Mouse (Mus musculus) CH12.LX (cell line): ENCODE data around the gene Exoc3l2. TPM values are rescaled to one million over a fixed set of nuclear protein-coding genes. Genes with fewer than 3 reads are reported as not detected.

Experiments used
- DNase-seq: peaks from one replicate; pipeline ENCODE4 v3.0.0-alpha.2; 2013; ENCODE audit errors: extremely low read depth
- H3K27ac ChIP-seq: 2 replicates; pipeline ENCODE4 v1.5.1; 2012; ENCODE audit warnings: low read depth, mild to moderate bottlenecking, control low read depth, moderate library complexity; ENCODE audit not compliant: insufficient read depth
- H3K27me3 ChIP-seq: replicated peaks from 2 replicates; pipeline ENCODE3; 2012; ENCODE audit warnings: inconsistent platforms
- H3K36me3 ChIP-seq, 2 experiments: replicated peaks in 1 of 2; 2 replicates each; pipeline versions ENCODE3 to v1.6.1; 2012; ENCODE audit warnings: inconsistent platforms in 1 of 2, low read length in 1 of 2, mild to moderate bottlenecking in 1 of 2, mixed read lengths in 1 of 2, moderate library complexity in 1 of 2; ENCODE audit not compliant: control insufficient read depth in 1 of 2, insufficient read depth in 1 of 2
- H3K4me1 ChIP-seq, 2 experiments: 2 replicates each; pipeline ENCODE4 v1.6.1; 2012; ENCODE audit warnings: inconsistent platforms in 1 of 2, moderate library complexity in 1 of 2; ENCODE audit not compliant: insufficient read depth in 2 of 2, control insufficient read depth in 1 of 2
- H3K4me2 ChIP-seq: 2 replicates; pipeline ENCODE4 v1.6.1; 2012; ENCODE audit warnings: low read depth, mild to moderate bottlenecking, control low read depth; ENCODE audit not compliant: poor library complexity, insufficient read depth, severe bottlenecking
- H3K4me3 ChIP-seq, 3 experiments: fragments of 150-350 bp in 1 of 3; sonication (generic) in 1 of 3; replicated peaks in 1 of 3; 2 replicates each; pipeline versions ENCODE3 to v1.5.1; 2011 to 2012; ENCODE audit warnings: low read depth in 2 of 3, low read length in 2 of 3, mild to moderate bottlenecking in 2 of 3, moderate library complexity in 2 of 3, control low read depth in 1 of 3, improper control_type of control experiment in 1 of 3, inconsistent platforms in 1 of 3, mixed read lengths in 1 of 3; ENCODE audit not compliant: poor library complexity in 1 of 3
- H3K79me2 ChIP-seq: replicated peaks from 2 replicates; pipeline ENCODE4 v1.6.1; 2012; ENCODE audit warnings: mild to moderate bottlenecking, moderate library complexity; ENCODE audit not compliant: control insufficient read depth, poor library complexity, insufficient read depth, severe bottlenecking; ENCODE audit errors: extremely low read depth
- H3K9ac ChIP-seq: 2 replicates; pipeline ENCODE4 v1.6.1; 2012; ENCODE audit warnings: low read depth, mild to moderate bottlenecking, control low read depth, moderate library complexity; ENCODE audit not compliant: insufficient read depth
- H3K9me3 ChIP-seq: replicated peaks from 2 replicates; pipeline ENCODE3; 2012; ENCODE audit warnings: low read length, inconsistent platforms, mixed read lengths
- BHLHE40 ChIP-seq: IDR thresholded peaks from 2 replicates; pipeline ENCODE4 v1.6.1; 2011; ENCODE audit warnings: mild to moderate bottlenecking, low read depth, low read length, improper control_type of control experiment
- E2F4 ChIP-seq: IDR thresholded peaks from 2 replicates; pipeline ENCODE4 v1.6.1; 2011; ENCODE audit warnings: low read depth, low read length, improper control_type of control experiment; ENCODE audit not compliant: insufficient replicate concordance
- EP300 ChIP-seq: IDR thresholded peaks from 2 replicates; pipeline ENCODE4 v1.6.1; 2011; ENCODE audit warnings: low read length, improper control_type of control experiment
- ETS1 ChIP-seq: conservative IDR thresholded peaks from 2 replicates; pipeline ENCODE4 v1.6.1; 2012; ENCODE audit warnings: low read depth, mild to moderate bottlenecking, inconsistent platforms, low read length, improper control_type of control experiment, moderate library complexity
- GABPA ChIP-seq: IDR thresholded peaks from 2 replicates; pipeline ENCODE4 v1.6.1; 2012; ENCODE audit warnings: low read depth, low read length, improper control_type of control experiment, inconsistent platforms; ENCODE audit not compliant: insufficient replicate concordance
- HCFC1 ChIP-seq: IDR thresholded peaks from 2 replicates; pipeline ENCODE4 v1.6.1; 2012; ENCODE audit warnings: low read depth, mild to moderate bottlenecking, inconsistent platforms, low read length, improper control_type of control experiment
- JUN ChIP-seq: IDR thresholded peaks from 2 replicates; pipeline ENCODE4 v1.6.1; 2011; ENCODE audit warnings: low read depth, mild to moderate bottlenecking, low read length, improper control_type of control experiment, moderate library complexity; ENCODE audit not compliant: insufficient read depth
- JUND ChIP-seq: conservative IDR thresholded peaks from 2 replicates; pipeline ENCODE4 v1.6.1; 2011; ENCODE audit warnings: low read depth, low read length, improper control_type of control experiment
- KAT2A ChIP-seq: IDR thresholded peaks from 2 replicates; pipeline ENCODE4 v1.6.1; 2012; ENCODE audit warnings: low read length, improper control_type of control experiment, inconsistent platforms; ENCODE audit not compliant: insufficient replicate concordance
- MAX ChIP-seq: IDR thresholded peaks from 2 replicates; pipeline ENCODE4 v1.6.1; 2011; ENCODE audit warnings: low read length, improper control_type of control experiment
- MAZ ChIP-seq: IDR thresholded peaks from 2 replicates; pipeline ENCODE4 v1.6.1; 2012; ENCODE audit warnings: low read depth, mild to moderate bottlenecking, inconsistent platforms, low read length, improper control_type of control experiment, moderate library complexity
- MEF2A ChIP-seq: IDR thresholded peaks from 2 replicates; pipeline ENCODE4 v1.6.1; 2014; ENCODE audit warnings: low read depth, mild to moderate bottlenecking, inconsistent platforms, low read length, improper control_type of control experiment, borderline replicate concordance
- MXI1 ChIP-seq: IDR thresholded peaks from 2 replicates; pipeline ENCODE4 v1.6.1; 2011; ENCODE audit warnings: mild to moderate bottlenecking, low read depth, low read length, improper control_type of control experiment
- NRF1 ChIP-seq: IDR thresholded peaks from 2 replicates; pipeline ENCODE4 v1.6.1; 2014; ENCODE audit warnings: low read depth, mild to moderate bottlenecking, inconsistent platforms, low read length, improper control_type of control experiment, moderate library complexity
- PAX5 ChIP-seq: IDR thresholded peaks from 2 replicates; pipeline ENCODE4 v1.6.1; 2012; ENCODE audit warnings: low read length, inconsistent platforms, mixed read lengths
- POLR2A ChIP-seq: IDR thresholded peaks from 2 replicates; pipeline ENCODE4 v1.6.1; 2011; ENCODE audit warnings: low read depth, mild to moderate bottlenecking, improper control_type of control experiment, low read length
- POLR2AphosphoS2 ChIP-seq: IDR thresholded peaks from 2 replicates; pipeline ENCODE4 v1.6.1; 2011; ENCODE audit warnings: low read depth, low read length, improper control_type of control experiment
- RCOR1 ChIP-seq: conservative IDR thresholded peaks from 2 replicates; pipeline ENCODE4 v1.6.1; 2012; ENCODE audit warnings: low read depth, mild to moderate bottlenecking, inconsistent platforms, low read length, improper control_type of control experiment
- SMC3 ChIP-seq: IDR thresholded peaks from 2 replicates; pipeline ENCODE4 v1.6.1; 2011; ENCODE audit warnings: low read depth, low read length, improper control_type of control experiment
- TBP ChIP-seq: conservative IDR thresholded peaks from 2 replicates; pipeline ENCODE4 v1.6.1; 2011; ENCODE audit warnings: low read depth, low read length, improper control_type of control experiment
- TCF12 ChIP-seq: IDR thresholded peaks from 2 replicates; pipeline ENCODE4 v1.6.1; 2014; ENCODE audit warnings: low read depth, mild to moderate bottlenecking, inconsistent platforms, low read length, improper control_type of control experiment
- UBTF ChIP-seq: IDR thresholded peaks from 2 replicates; pipeline ENCODE4 v1.6.1; 2012; ENCODE audit warnings: low read depth, mild to moderate bottlenecking, inconsistent platforms, low read length, improper control_type of control experiment, moderate library complexity
- USF2 ChIP-seq: conservative IDR thresholded peaks from 2 replicates; pipeline ENCODE4 v1.6.1; 2011; ENCODE audit warnings: low read depth, low read length, improper control_type of control experiment
- ZNF384 ChIP-seq: IDR thresholded peaks from 2 replicates; pipeline ENCODE4 v1.6.1; 2012; ENCODE audit warnings: low read depth, low read length, improper control_type of control experiment, inconsistent platforms
- dilution Hi-C: fragments of 300-500 bp; cut with MboI; formaldehyde crosslinking; loops from 2 replicates; pipeline ENCODE4 v1.14.3; 2020; ENCODE audit warnings: low sequenced_read_pairs; ENCODE audit not compliant: extremely low pct_unique_long_range_greater_than_20kb, extremely low pct_ligation_motif_present
- in situ Hi-C: fragments of 300-500 bp; cut with MboI; formaldehyde crosslinking; loops from 3 replicates; pipeline ENCODE4 v1.14.3; 2019; ENCODE audit warnings: low sequenced_read_pairs, low pct_ligation_motif_present, low pct_unique_long_range_greater_than_20kb, mixed read lengths
- polyA plus RNA-seq: library from polyadenylated mRNA; unstranded; fragments of >175 nt; gene quantifications from 2 replicates; pipeline ENCODE4 v1.2.1, GENCODE M21; 2012; ENCODE audit warnings: low read depth; ENCODE audit not compliant: insufficient read length
- total RNA-seq, 2 experiments: library from RNA; depleted of rRNA; stranded (reverse); fragments of 300-350 nt in 1 of 2; fragments of >200 nt in 1 of 2; gene quantifications; 2 replicates each; pipeline ENCODE4 v1.2.3; 2012 to 2014

The Exoc3l2 gene
- total and polyA plus RNA-seq, 3 experiments: 0.08 TPM; not detected in 2

DNA sequence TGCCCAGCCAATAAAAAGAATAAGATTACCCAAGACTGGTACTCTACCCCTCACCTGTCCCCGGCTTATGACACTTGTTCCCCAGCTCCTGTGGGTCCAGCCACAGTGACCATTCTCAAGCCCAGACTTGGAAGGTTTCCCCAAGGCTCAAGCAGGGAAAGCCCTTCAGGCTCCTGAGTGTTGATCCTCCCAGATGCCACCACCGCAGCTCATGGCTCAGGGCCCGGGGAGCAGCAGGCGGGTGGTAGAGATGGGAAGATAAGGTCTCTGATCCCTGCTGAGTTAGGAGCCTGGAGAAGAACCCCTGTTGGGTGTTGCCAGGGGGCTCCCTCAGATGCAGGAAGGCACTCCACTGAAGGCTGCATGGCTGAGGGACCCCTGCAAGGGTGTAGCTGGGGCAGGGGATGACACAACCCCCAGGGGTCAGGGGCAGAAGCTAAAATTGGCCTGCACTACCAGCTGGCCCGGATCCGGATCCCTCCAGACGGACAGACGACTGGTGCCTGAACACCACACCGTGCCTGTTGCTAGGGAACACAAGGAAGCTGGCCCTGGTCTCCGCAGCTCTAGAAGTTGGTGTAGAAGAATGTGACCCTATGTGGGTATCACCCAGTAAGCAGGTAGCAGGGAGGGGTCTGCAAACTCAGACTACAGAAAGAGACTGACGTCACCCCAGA lies 7.2 kb upstream of the Exoc3l2 start:
- peaks cover 3 to 22% of the 10 kb centered on the region in 2 experiments; a peak in 3 of 4 replicates for H3K4me1 ChIP-seq

DNA sequence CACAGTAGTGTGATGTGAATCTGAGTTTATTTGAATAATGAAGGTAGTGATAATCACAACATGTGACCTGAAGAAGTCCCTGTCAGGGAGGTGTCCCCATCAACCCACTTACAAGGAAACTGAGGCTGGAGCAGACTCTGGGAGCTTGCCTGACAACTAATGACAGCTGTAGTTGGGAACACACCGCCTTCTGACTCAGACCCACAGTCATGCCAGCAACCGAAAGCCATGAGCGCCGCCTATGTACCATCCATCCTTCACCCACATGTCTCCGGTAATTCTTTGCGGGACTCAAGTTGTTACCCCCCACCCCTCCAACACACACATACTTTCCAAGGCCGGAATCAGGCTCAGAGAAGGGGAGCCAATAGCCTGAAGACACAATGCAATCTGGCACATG lies 6.5 kb upstream of the Exoc3l2 start:
- TF ChIP-seq USF2 (no peak), PAX5 (no peak), MAZ (no peak), TCF12 (no peak), NRF1 (no peak), ETS1 (no peak), RCOR1 (no peak), MXI1 (no peak), POLR2AphosphoS2 (no peak), HCFC1 (no peak), ZNF384 (no peak), MAX (no peak), UBTF (no peak), SMC3 (no peak), TBP (no peak), EP300 (no peak), E2F4 (no peak)
- dilution Hi-C loops: no loop called here
- H3K27me3 ChIP-seq: peaks cover 6% of the 10 kb centered on the region
- no peaks in the 10 kb centered on the region for H3K9me3 ChIP-seq
- H3K27ac ChIP-seq: no peak overlapping the region
- H3K4me3 ChIP-seq: no peak overlapping the region
- DNase-seq: no peak
- peaks cover 0 to 35% of the 10 kb centered on the region in 2 experiments for H3K36me3 ChIP-seq
- peaks cover 3 to 22% of the 10 kb centered on the region in 2 experiments; a peak in 3 of 4 replicates for H3K4me1 ChIP-seq
- H3K79me2 ChIP-seq: peaks cover 4% of the 10 kb centered on the region; the same call in 1 of the 2 replicates
- H3K4me2 ChIP-seq: no peak overlapping the region
- in situ Hi-C loops: no loop called here
- no peak overlapping the region for H3K9ac ChIP-seq

More for the DNA sequence above, 7.2 kb upstream of the Exoc3l2 start:
- Histone ChIP-seq H3K9me3 (no peaks in the 10 kb centered on the region), H3K79me2 (peaks cover 4% of the 10 kb centered on the region; the same call in 1 of the 2 replicates), H3K27me3 (peaks cover 6% of the 10 kb centered on the region), H3K9ac (no peak overlapping the region), H3K4me3 (no peak overlapping the region), H3K36me3 (peaks cover 0 to 42% of the 10 kb centered on the region in 2 experiments), H3K27ac (no peak overlapping the region), H3K4me2 (no peak overlapping the region)
- dilution Hi-C loops: no loop called here
- in situ Hi-C loops: no loop called here
- TF ChIP-seq E2F4: no peak
- no peak for TF ChIP-seq JUND
- no peak for TF ChIP-seq BHLHE40
- no peak for TF ChIP-seq TBP
- no peak for TF ChIP-seq MEF2A
- TF ChIP-seq KAT2A: no peak
- TF ChIP-seq MAX: no peak
- no peak for TF ChIP-seq GABPA
- TF ChIP-seq JUN: no peak
- TF ChIP-seq POLR2A: no peak
- TF ChIP-seq, all 38 proteins: peak for 0
- no peak for DNase-seq
